Mouse (Mus musculus): Measurements from ENCODE around the gene Lrrc29. TPM values are rescaled to one million over a fixed set of nuclear protein-coding genes. Genes with fewer than 3 reads are reported as not detected.
A peak's percentile ranks its signal among the peaks of the same experiment; 100 is the strongest.

Gene Lrrc29
- polyA plus RNA-seq, 1 experiment from 2014 or later: 1.4 TPM

DNA sequence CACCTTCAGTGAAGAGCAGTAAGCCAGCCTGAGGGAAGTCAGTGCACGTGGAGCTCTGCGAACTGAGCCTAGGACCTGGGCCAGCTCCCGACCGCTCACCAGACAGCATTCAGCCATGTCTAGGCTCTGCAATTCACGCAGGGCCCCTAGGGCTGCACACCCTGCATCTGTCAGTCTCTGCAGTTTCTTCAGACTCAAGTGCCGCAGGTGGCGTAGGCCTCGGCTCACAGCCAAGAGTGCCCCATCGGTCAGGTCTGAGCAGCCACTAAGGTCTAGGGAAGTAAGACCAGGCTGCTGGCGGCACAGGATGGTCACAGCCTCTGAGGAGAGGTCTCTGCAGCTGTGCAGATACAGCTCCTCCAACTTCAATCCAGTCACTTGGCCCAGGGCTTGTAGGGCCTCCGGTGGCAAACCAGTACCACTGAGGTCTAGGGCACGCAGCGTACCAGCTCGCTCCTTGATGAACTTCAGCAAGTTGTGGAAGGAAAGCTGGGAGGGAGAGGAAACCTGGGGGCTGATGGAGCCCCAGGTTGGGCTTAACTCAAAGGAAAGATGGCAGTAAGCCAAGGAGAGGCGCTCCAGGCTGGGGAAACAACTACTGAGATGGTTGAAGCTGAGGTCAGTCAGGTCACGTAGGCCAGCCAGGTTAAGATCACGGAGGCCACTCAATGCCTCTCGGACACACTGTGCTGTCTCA is 10.9 kb downstream of the Lrrc29 start:
- Histone ChIP-seq H3K4me3 (no peak overlapping the region), H3K36me3 (replicated peaks) (peaks cover 89% of the 10 kb centered on the region), H3K9me3 (no peaks in the 10 kb centered on the region), H3K27me3 (ENCODE audit: poor library complexity, severe bottlenecking) (no peaks in the 10 kb centered on the region), H3K4me1 (peaks cover 6% of the 10 kb centered on the region; the same call in 1 of the 2 replicates), H3K27ac (no peak overlapping the region)
- no peak for DNase-seq (ENCODE audit: extremely low spot score, low spot score)
- WGBS: 94% methylated on average over 18 of the region's 18 CpGs

DNA sequence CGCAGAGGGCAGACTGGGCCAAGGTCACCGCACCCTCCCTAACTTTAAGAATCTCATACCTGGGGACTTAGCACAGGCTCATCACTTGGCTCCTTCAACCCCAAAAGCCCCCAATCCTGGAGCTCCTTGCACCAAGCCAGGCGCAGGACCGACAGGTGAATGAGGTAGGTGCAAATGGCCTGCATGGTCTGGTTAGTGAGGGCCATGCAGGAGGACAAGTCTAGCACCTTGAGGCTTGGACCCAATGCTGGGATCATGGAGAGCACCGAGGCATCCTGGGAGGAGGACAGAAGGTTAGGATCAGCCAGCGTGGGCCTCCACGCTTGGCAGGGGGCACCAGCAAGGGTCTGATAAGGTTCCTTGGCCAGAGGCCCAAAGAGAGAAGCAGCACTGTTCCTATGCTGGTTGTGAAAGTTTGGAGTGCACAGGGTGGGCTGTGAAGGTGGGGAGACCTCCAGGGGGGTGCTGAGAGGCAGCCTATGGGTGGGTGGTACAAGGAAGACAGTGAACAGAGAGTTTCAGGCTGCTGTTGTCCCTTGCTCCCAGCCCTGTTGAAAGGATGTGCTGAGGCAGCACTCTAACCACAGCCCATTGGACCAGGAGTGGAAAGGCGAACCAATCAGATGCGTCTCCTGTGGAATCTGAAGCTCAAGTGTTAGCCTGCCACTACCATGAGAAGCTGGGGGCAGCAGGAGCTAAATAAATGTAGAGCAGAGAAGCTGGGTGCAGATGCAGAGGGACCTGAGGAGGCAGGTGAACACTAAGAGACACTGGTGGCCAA is 12.3 kb downstream of the Lrrc29 start:
- peaks cover 89% of the 10 kb centered on the region for H3K36me3 ChIP-seq (replicated peaks)
- 77% methylated on average over 9 of the region's 9 CpGs for WGBS

DNA sequence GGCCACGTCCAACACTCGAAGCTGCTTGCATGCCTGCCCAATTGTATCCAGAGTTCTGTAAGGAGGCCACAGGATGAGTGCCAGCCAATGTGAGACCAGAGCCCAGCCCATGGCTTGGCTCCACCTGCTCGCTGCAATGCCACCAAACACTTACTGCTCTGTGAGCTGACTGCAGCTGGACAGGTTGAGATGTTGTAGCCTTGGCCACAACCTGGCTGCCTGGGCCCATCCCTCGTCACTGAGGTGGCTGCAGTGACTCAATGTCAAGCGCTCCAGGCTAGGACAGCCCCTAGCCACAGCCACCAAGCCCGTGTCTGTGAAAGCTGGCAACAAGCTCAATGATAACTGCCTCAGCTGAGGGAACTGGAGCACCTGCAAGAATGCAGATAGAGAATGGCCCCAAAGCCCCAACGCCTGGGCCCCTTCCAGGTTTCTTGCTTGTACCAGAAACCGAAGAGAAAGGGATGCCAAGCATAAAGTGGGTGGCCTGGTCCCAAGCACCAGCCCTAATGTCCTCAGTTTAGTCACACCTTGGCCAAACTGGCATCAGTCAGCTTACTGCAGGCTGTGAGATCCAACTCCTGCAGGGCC is 13.1 kb downstream of the Lrrc29 start:
- H3K27ac ChIP-seq: no peak overlapping the region
- 91% methylated on average over 8 of the region's 8 CpGs for WGBS
- peaks cover 6% of the 10 kb centered on the region; the same call in 1 of the 2 replicates for H3K4me1 ChIP-seq
- H3K36me3 ChIP-seq (replicated peaks): peaks cover 89% of the 10 kb centered on the region
- H3K4me3 ChIP-seq: no peak overlapping the region
- DNase-seq (ENCODE audit: extremely low spot score, low spot score): no peak
- H3K9me3 ChIP-seq: no peaks in the 10 kb centered on the region
- no peaks in the 10 kb centered on the region for H3K27me3 ChIP-seq (ENCODE audit: poor library complexity, severe bottlenecking)

More for the DNA sequence above, 12.3 kb downstream of the Lrrc29 start:
- no peaks in the 10 kb centered on the region for H3K9me3 ChIP-seq
- no peak overlapping the region for H3K4me3 ChIP-seq
- peaks cover 6% of the 10 kb centered on the region; the same call in 1 of the 2 replicates for H3K4me1 ChIP-seq
- DNase-seq (ENCODE audit: extremely low spot score, low spot score): no peak
- no peaks in the 10 kb centered on the region for H3K27me3 ChIP-seq (ENCODE audit: poor library complexity, severe bottlenecking)
- no peak overlapping the region for H3K27ac ChIP-seq

DNA sequence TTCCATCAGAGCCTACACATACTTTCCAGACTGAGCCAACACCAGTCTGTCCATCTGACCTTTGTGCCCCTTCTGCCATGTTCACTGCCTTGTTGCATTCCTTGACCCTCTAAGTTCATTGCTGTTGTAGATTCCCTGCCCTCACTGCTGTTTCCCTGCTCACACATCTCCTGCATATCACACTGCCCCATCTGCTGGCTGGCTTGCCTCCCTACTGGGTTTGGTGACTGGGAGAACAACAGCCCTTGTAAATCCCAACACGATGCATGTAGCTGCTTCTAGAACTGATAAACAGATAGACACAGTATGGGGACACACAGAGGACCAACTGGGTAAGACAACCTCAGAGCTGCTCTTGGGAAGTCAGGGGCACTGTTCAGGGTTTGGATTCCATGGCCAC is 14.4 kb downstream of the Lrrc29 start:
- no peak overlapping the region for H3K4me3 ChIP-seq
- 83% methylated on average over 1 of the region's 1 CpGs for WGBS
- H3K9me3 ChIP-seq: no peaks in the 10 kb centered on the region
- no peak overlapping the region for H3K27ac ChIP-seq
- H3K36me3 ChIP-seq (replicated peaks): peaks cover 92% of the 10 kb centered on the region
- peaks cover 6% of the 10 kb centered on the region for H3K4me1 ChIP-seq
- DNase-seq (ENCODE audit: extremely low spot score, low spot score): no peak
- no peaks in the 10 kb centered on the region for H3K27me3 ChIP-seq (ENCODE audit: poor library complexity, severe bottlenecking)

DNA sequence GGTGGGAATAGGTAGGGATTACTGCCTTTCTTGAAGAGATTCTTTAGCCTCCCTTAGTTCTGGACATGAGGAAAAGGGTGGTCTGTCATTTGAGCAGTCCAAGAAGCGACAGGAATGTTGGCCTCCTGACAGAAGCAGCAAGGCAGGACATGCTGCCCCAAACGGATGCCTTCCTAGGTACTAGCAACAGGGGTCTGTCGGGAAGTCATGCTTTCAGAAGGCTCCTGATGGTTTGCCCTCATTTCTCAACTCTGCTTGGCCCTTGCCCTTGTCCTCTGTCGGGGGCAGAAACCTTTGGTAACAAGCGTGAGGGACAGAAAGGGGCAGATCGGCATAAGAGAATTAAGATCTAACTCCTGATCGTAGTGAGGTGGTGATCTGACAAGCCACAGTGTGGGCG is 16.0 kb downstream of the Lrrc29 start:
- Histone ChIP-seq H3K27me3 (ENCODE audit: poor library complexity, severe bottlenecking) (no peaks in the 10 kb centered on the region), H3K4me3 (no peak overlapping the region), H3K9me3 (no peaks in the 10 kb centered on the region), H3K4me1 (peaks cover 21% of the 10 kb centered on the region), H3K27ac (no peak overlapping the region), H3K36me3 (replicated peaks) (peaks cover 88% of the 10 kb centered on the region)
- DNase-seq (ENCODE audit: extremely low spot score, low spot score): no peak
- 88% methylated on average over 8 of the region's 8 CpGs for WGBS

DNA sequence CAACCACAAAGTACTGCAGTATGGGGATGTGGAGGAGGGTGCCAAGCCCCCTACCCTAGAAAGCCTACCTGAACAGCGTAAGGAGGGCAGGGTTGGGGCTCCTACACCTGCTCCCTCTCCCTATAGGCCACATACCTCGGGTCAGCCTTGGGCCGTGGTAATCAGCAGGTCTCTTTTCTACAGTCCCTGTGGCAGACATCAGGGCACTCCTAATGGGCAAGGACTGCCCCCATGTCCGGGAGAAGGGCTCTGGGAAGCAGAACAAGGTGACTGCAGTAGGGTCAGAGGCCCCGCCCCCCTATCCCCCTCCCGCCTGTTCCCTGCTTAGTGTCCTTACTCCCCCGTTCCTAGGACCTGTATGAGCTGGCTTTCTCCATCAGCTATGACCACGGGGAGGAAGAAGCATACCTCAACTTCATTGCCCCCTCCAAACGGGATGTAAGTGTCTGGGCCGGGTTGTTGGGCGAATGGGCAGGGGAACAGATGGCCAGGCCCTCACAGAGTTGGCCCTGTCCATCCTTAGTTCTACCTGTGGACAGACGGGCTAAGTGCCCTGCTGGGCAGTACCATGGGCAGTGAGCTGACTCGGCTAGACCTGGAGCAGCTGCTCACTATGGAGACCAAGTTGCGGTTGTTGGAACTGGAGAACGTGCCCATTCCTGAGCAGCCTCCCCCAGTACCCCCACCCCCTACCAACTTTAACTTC is 16.8 kb downstream of the Lrrc29 start:
- Histone ChIP-seq H3K27me3 (ENCODE audit: poor library complexity, severe bottlenecking) (no peaks in the 10 kb centered on the region), H3K9me3 (no peaks in the 10 kb centered on the region), H3K27ac (no peak overlapping the region), H3K4me1 (peaks cover 29% of the 10 kb centered on the region), H3K36me3 (replicated peaks) (peaks cover 89% of the 10 kb centered on the region), H3K4me3 (no peak overlapping the region)
- no peak for DNase-seq (ENCODE audit: extremely low spot score, low spot score)
- WGBS: 82% methylated on average over 15 of the region's 15 CpGs

DNA sequence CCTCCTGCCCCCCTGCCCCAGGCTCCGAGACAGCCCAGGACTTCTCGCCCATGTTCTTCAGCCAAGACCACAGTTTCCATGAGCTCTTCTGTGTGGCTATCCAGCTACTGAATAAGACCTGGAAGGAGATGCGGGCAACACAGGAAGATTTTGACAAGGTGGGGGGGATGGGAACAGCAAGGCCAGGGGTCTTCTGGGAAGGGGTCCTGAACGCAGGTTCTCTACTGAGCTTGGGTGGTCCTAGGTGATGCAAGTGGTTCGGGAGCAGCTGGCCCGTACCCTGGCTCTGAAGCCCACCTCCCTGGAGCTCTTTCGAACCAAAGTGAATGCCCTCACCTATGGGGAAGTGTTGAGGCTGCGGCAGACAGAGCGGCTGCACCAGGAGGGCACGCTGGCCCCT is 17.6 kb downstream of the Lrrc29 start:
- WGBS: 93% methylated on average over 10 of the region's 10 CpGs
- Histone ChIP-seq H3K9me3 (no peaks in the 10 kb centered on the region), H3K36me3 (replicated peaks) (peaks cover 89% of the 10 kb centered on the region), H3K4me1 (peaks cover 23% of the 10 kb centered on the region), H3K27me3 (ENCODE audit: poor library complexity, severe bottlenecking) (no peaks in the 10 kb centered on the region), H3K4me3 (no peak overlapping the region), H3K27ac (no peak overlapping the region)
- no peak for DNase-seq (ENCODE audit: extremely low spot score, low spot score)

DNA sequence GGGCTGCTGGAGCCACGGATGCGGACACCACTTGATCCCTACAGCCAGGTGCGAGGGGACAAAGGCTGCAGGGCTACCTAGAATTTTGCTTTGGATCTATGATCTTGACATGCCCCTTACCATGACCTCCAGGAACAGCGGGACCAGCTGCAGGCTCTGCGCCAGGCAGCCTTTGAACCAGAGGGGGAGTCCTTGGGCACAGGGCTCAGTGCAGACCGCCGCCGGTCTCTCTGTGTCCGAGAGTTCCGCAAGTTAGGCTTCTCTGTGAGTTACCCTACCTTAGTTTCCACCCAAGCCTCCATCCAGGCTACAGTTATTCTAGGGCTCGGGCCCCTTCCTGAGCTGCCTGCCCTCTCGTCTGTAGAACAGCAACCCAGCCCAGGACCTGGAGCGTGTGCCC is 18.4 kb downstream of the Lrrc29 start:
- no peak overlapping the region for H3K27ac ChIP-seq
- H3K27me3 ChIP-seq (ENCODE audit: poor library complexity, severe bottlenecking): no peaks in the 10 kb centered on the region
- H3K9me3 ChIP-seq: no peaks in the 10 kb centered on the region
- 94% methylated on average over 13 of the region's 13 CpGs for WGBS
- H3K4me3 ChIP-seq: no peak overlapping the region
- no peak for DNase-seq (ENCODE audit: extremely low spot score, low spot score)
- H3K36me3 ChIP-seq (replicated peaks): peaks cover 89% of the 10 kb centered on the region
- peaks cover 23% of the 10 kb centered on the region for H3K4me1 ChIP-seq

DNA sequence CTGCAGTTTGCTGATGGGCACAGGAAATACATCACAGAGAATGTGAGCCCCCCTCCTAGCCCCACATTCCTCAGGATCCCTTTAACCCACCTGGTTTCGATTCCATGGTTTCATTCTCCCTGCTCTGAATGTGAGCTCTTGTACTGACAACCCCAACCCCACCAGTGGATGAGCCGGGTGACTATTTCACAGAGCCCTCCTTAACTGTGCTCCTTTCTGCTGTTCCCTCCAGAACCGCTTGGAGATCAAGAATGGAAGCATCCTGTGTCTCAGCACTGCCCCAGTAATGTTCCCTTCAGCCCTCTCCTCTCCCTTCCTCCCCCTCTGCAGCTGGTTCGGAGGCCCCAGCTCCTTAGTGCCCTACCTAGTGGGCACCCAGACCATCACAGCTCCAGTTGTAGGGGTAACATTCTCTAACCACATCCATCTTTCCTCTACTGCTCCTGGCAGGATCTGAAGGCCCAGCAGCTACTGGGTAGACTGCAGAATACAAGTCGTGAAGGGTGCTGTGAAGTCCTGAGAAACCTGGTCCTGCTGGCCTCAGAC is 19.9 kb downstream of the Lrrc29 start:
- peak overlapping the region; percentile 43 for H3K4me3 ChIP-seq
- H3K27ac ChIP-seq: peak overlapping the region; percentile 75
- no peaks in the 10 kb centered on the region for H3K27me3 ChIP-seq (ENCODE audit: poor library complexity, severe bottlenecking)
- peaks cover 23% of the 10 kb centered on the region for H3K4me1 ChIP-seq
- peaks cover 89% of the 10 kb centered on the region for H3K36me3 ChIP-seq (replicated peaks)
- DNase-seq (ENCODE audit: extremely low spot score, low spot score): no peak
- 65% methylated on average over 5 of the region's 5 CpGs for WGBS
- H3K9me3 ChIP-seq: no peaks in the 10 kb centered on the region

DNA sequence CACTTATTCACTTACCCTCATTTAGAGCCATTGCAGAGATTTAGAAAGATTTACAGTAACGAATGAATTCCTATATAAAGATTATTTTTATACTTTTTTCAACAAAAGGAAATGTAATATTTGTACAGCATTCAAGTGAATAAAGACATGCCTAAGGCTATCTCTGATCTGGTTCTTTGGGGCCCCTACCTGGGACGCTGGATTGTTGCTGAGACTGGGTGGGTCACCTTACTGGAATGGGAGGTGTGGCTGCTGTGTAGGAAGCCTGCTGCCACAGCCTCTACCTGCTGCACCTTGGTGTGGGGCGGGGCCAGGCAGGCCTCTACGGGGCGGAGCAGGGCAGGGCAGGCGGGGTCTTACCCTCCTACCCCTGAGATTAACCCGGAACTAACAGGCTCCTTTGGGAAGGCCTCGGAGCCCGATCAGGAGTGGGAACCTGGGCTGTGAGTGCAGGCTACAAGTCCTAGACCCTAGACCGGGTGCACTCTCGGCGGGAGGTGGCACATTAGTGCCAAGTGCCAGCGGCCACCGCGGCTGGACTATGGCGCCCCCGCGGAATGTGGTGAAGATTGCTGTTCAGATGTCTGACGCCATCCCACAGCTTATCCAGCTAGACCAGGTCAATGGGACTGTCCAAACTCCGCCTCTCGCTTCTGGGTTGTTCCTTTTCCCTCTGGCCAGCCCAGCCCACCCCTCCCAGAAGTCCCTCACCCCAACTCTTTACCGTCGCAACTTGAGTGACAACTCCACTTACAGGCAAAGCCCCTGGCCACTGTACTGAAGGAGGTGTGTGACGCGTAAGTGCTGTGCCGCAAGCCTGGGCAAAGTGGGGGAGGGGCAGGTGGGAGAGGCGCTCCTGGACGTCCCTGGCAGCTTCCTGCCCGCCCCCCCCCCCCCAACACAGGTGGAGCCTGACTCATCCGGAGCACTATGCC is 20.6 kb downstream of the Lrrc29 start, which contains the start of gene Elmo3:
Gene Elmo3 (plus strand): TSS at position 391 of the 935 bp plus-strand sequence.
- H3K4me3 ChIP-seq: peak within 1 kb of the TSS; percentile 43
- H3K27ac ChIP-seq: peak within 1 kb of the TSS; percentile 75
- peaks cover 91% of the 10 kb centered on the region for H3K36me3 ChIP-seq (replicated peaks)
- H3K27me3 ChIP-seq (ENCODE audit: poor library complexity, severe bottlenecking): no peaks in the 10 kb centered on the region
- peaks cover 23% of the 10 kb centered on the region for H3K4me1 ChIP-seq
- peak; percentile 52 for DNase-seq (ENCODE audit: extremely low spot score, low spot score)
- H3K9me3 ChIP-seq: no peaks in the 10 kb centered on the region
- WGBS: 8% methylated on average over 30 of the region's 30 CpGs

DNA sequence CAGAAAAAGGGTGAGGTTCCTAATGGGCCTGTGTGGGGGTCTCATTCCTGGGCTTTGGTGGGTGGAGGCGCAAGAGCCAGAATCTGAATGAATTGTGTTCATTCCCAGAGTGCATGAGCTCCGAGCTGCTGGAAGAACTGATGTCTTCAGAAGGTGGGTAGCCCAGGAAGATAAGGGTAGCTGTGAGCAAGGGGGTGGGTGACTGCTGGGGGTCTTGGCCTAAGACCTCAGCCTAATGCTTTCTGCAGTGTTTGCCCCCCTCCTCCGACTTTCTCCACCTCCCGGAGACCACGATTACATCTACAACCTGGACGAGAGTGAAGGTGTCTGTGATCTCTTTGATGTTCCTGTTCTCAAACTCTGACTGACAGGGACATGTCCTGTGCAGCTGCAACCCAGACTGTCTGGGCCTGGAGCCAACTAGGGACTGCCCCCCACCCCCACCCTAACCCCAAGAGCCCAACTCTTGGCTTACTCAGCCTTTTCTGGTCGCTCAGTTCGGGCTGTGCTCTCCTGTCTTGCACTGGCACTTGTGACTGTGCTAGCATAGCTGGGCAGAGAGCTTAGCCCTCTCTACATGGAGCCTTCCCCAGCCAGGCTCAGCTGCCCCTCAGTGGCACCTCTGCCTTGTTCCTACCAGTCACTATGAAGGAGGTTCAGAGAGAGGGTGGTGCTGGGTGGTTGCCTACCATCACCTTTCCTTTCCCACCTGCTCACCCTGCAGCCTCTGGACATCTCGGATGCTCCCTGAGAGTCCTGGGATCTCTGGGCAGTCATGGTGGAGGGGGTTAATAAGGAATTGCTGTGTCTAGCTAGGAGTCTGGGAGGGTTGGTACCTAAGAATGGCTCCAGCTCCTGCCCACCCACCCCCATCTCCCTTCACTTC is 21.5 kb downstream of the Lrrc29 start:
- no peak overlapping the region for H3K4me3 ChIP-seq
- no peaks in the 10 kb centered on the region for H3K27me3 ChIP-seq (ENCODE audit: poor library complexity, severe bottlenecking)
- DNase-seq (ENCODE audit: extremely low spot score, low spot score): no peak
- no peaks in the 10 kb centered on the region for H3K9me3 ChIP-seq
- WGBS: 84% methylated on average over 9 of the region's 9 CpGs
- H3K27ac ChIP-seq: no peak overlapping the region
- peaks cover 91% of the 10 kb centered on the region for H3K36me3 ChIP-seq (replicated peaks)
- H3K4me1 ChIP-seq: peaks cover 23% of the 10 kb centered on the region
